Mouse (Mus musculus) thymus, adult 2 months (tissue): ENCODE data around the gene Tstd2. TPM values are rescaled to one million over a fixed set of nuclear protein-coding genes. Genes with fewer than 3 reads are reported as not detected.

Source experiments
- DNase-seq: peaks from one replicate; pipeline ENCODE4 v3.0.0; 2021
- H3K27ac ChIP-seq: fragments of 200-500 bp; 2 replicates; pipeline ENCODE4 v1.5.1; 2012; ENCODE audit warnings: low read length, control low read depth; ENCODE audit not compliant: control insufficient read depth, insufficient read depth
- H3K27me3 ChIP-seq: fragments of 200-500 bp; 2 replicates; pipeline ENCODE4 v1.6.1; 2012; ENCODE audit warnings: mild to moderate bottlenecking, low read length, moderate library complexity, mixed read lengths; ENCODE audit not compliant: control insufficient read depth, insufficient read depth
- H3K36me3 ChIP-seq: fragments of 200-500 bp; 2 replicates; pipeline ENCODE4 v1.6.1; 2012; ENCODE audit warnings: mild to moderate bottlenecking, low read length, moderate library complexity; ENCODE audit not compliant: control insufficient read depth, insufficient read depth
- H3K4me1 ChIP-seq: fragments of 200-500 bp; replicated peaks from 2 replicates; pipeline ENCODE4 v1.6.1; 2012; ENCODE audit warnings: low read length; ENCODE audit not compliant: control insufficient read depth, insufficient read depth
- H3K4me3 ChIP-seq: fragments of 200-500 bp; 2 replicates; pipeline ENCODE4 v1.5.1; 2012; ENCODE audit warnings: mild to moderate bottlenecking, low read length, control low read depth, moderate library complexity; ENCODE audit not compliant: control insufficient read depth, insufficient read depth
- CTCF ChIP-seq: fragments of 200-500 bp; IDR thresholded peaks from 2 replicates; pipeline ENCODE4 v1.5.1; 2012; ENCODE audit warnings: mild to moderate bottlenecking, control low read depth, low read length, moderate library complexity, borderline replicate concordance; ENCODE audit not compliant: control insufficient read depth, poor library complexity, insufficient read depth; ENCODE audit errors: extremely low read depth
- POLR2A ChIP-seq: fragments of 200-500 bp; IDR thresholded peaks from 2 replicates; pipeline ENCODE4 v1.6.1; 2012; ENCODE audit warnings: mild to moderate bottlenecking, low read length, control low read depth, moderate library complexity; ENCODE audit not compliant: control insufficient read depth, poor library complexity, insufficient read depth; ENCODE audit errors: extremely low read depth
- WGBS: fragments of 180-500 bp; shearing (Covaris S2); methylation state at CpG from one replicate; pipeline ENCODE4 v1.1.7; 2018; 5-methylcytosine and 5-hydroxymethylcytosine counted together
- polyA plus RNA-seq: library from polyadenylated mRNA; depleted of rRNA; stranded (reverse); fragments of >200 nt; gene quantifications from 2 replicates; pipeline ENCODE4 v1.2.3, GENCODE M21; 2012

Tstd2 gene
- polyA plus RNA-seq, 1 experiment: 20.3 TPM

GRCm38 (mm10) chr4:46087852-46088251, 50.6 kb downstream of the Tstd2 start:
- Histone ChIP-seq H3K4me3 (no peak overlapping the region), H3K27ac (no peak overlapping the region), H3K4me1 (peaks cover 11% of the 10 kb centered on the region), H3K36me3 (no peaks in the 10 kb centered on the region), H3K27me3 (no peaks in the 10 kb centered on the region)
- WGBS: 27% methylated on average over 5 of the region's 5 CpGs
- TF ChIP-seq CTCF: no peak
- TF ChIP-seq POLR2A: no peak
- DNase-seq: no peak

GRCm38 (mm10) chr4:46087427-46087771, 51.1 kb downstream of the Tstd2 start:
- 57% methylated on average over 7 of the region's 7 CpGs for WGBS

GRCm38 (mm10) chr4:46086718-46087426, 51.6 kb downstream of the Tstd2 start:
- Histone ChIP-seq H3K27ac (no peak overlapping the region), H3K4me3 (no peak overlapping the region), H3K4me1 (peaks cover 11% of the 10 kb centered on the region), H3K27me3 (no peaks in the 10 kb centered on the region), H3K36me3 (no peaks in the 10 kb centered on the region)
- no peak for DNase-seq
- WGBS: 19% methylated on average over 18 of the region's 18 CpGs
- no peak for TF ChIP-seq POLR2A
- TF ChIP-seq CTCF: no peak

More at GRCm38 (mm10) chr4:46087427-46087771, 51.1 kb downstream of the Tstd2 start:
- DNase-seq: no peak
- Histone ChIP-seq H3K36me3 (no peaks in the 10 kb centered on the region), H3K4me3 (no peak overlapping the region), H3K27me3 (no peaks in the 10 kb centered on the region), H3K4me1 (peaks cover 11% of the 10 kb centered on the region), H3K27ac (no peak overlapping the region)
- TF ChIP-seq CTCF (no peak), POLR2A (no peak)

- TF ChIP-seq CTCF (no peak), POLR2A (no peak)
- no peak for DNase-seq
- Histone ChIP-seq H3K27me3 (no peaks in the 10 kb centered on the region), H3K27ac (no peak overlapping the region), H3K4me3 (no peak overlapping the region), H3K36me3 (no peaks in the 10 kb centered on the region), H3K4me1 (peaks cover 11% of the 10 kb centered on the region)
- WGBS: 84% methylated on average over 9 of the region's 9 CpGs
Measured at GRCm38 (mm10) chr4:46085223-46085811, 53.2 kb downstream of the Tstd2 start.

GRCm38 (mm10) chr4:46084416-46085172, 53.9 kb downstream of the Tstd2 start:
- TF ChIP-seq POLR2A (no peak), CTCF (no peak)
- no peak for DNase-seq

GRCm38 (mm10) chr4:46082555-46082954, 55.9 kb downstream of the Tstd2 start:
- 86% methylated on average over 11 of the region's 11 CpGs for WGBS
- H3K27ac ChIP-seq: no peak overlapping the region
- TF ChIP-seq POLR2A (no peak), CTCF (no peak)

More at GRCm38 (mm10) chr4:46084416-46085172, 53.9 kb downstream of the Tstd2 start:
- H3K27ac ChIP-seq: no peak overlapping the region
- H3K36me3 ChIP-seq: no peaks in the 10 kb centered on the region
- peaks cover 11% of the 10 kb centered on the region for H3K4me1 ChIP-seq
- H3K4me3 ChIP-seq: no peak overlapping the region
- 92% methylated on average over 9 of the region's 9 CpGs for WGBS
- H3K27me3 ChIP-seq: no peaks in the 10 kb centered on the region

GRCm38 (mm10) chr4:46080261-46080660, 58.2 kb downstream of the Tstd2 start:
- H3K27me3 ChIP-seq: no peaks in the 10 kb centered on the region
- H3K27ac ChIP-seq: no peak overlapping the region
- no peak for DNase-seq
- no peak for TF ChIP-seq CTCF
- no peak for TF ChIP-seq POLR2A
- H3K4me3 ChIP-seq: no peak overlapping the region
- H3K4me1 ChIP-seq: no peaks in the 10 kb centered on the region
- 95% methylated on average over 4 of the region's 4 CpGs for WGBS
- no peaks in the 10 kb centered on the region for H3K36me3 ChIP-seq

More at GRCm38 (mm10) chr4:46082555-46082954, 55.9 kb downstream of the Tstd2 start:
- Histone ChIP-seq H3K4me1 (peaks cover 10% of the 10 kb centered on the region), H3K27me3 (no peaks in the 10 kb centered on the region), H3K36me3 (no peaks in the 10 kb centered on the region), H3K4me3 (no peak overlapping the region)
- DNase-seq: no peak
